Comparison of ENCODE assay signal across 9 mouse cellular contexts in genomic region chr17:33914969-33915391, GRCm38 (mm10). TPM values are rescaled to one million over a fixed set of nuclear protein-coding genes. Genes with fewer than 3 reads are reported as not detected.
DNase-seq lines count a peak whose midpoint lies in the region; ATAC-seq and TF ChIP-seq lines count a peak whose summit lies in the region.
"Had no signal": no experiment of that assay in that cellular context is flagged by ENCODE, and none has a peak within 500 bp of the region (broad histone marks: within the 10 kb centered on the region; RNA-seq: fewer than 3 reads in every experiment).

No protein-coding gene starts in this region.

- no peak for DNase-seq in heart, embryonic 10.5 days (ENCODE audit: low spot score)
- DNase-seq in heart, adult 8-10 months (ENCODE audit: low spot score): no peak
- DNase-seq in forebrain, embryonic 14.5 days (ENCODE audit: low spot score): no peak
- no peak for DNase-seq in liver, embryonic 14.5 days (ENCODE audit: low read depth in 3 of 3, low spot score in 3 of 3)
- DNase-seq in ovary, adult 18-20 months (ENCODE audit: low spot score): no peak
- DNase-seq in Muller cell, postnatal 12 days (ENCODE audit: inconsistent ontology term): no peak
- no peak for DNase-seq in lung, adult 18-20 months

- TF ChIP-seq CTCF in E14TG2a.4 (conservative IDR thresholded peaks at IDR 0.05; ENCODE audit: low read length): peak; percentile 36
- peak; percentile 65 for TF ChIP-seq CTCF in liver, embryonic 14.5 days (IDR thresholded peaks at IDR 0.05; ENCODE audit: low read depth)

- no peak for ATAC-seq in forebrain, embryonic 14.5 days
- no peak for ATAC-seq in liver, embryonic 14.5 days (ENCODE audit: insufficient read depth)

- WGBS in heart, embryonic 10.5 days: 73% methylated on average over 13 of the region's 13 CpGs
- 66% methylated on average over 13 of the region's 13 CpGs for WGBS in forebrain, embryonic 14.5 days
- WGBS in liver, embryonic 14.5 days (ENCODE audit: insufficient replicate concordance): 65% methylated on average over 13 of the region's 13 CpGs

- H3K27me3 ChIP-seq in heart, embryonic 10.5 days (ENCODE audit: insufficient read depth, poor library complexity, severe bottlenecking): no peaks in the 10 kb centered on the region
- no peaks in the 10 kb centered on the region for H3K27me3 ChIP-seq in E14TG2a.4 (ENCODE audit: insufficient read depth, low read length)
- no peaks in the 10 kb centered on the region for H3K27me3 ChIP-seq in forebrain, embryonic 14.5 days (replicated peaks; ENCODE audit: control insufficient read depth, insufficient read depth, low read length)
- no peaks in the 10 kb centered on the region for H3K27me3 ChIP-seq in liver, embryonic 14.5 days (ENCODE audit: control insufficient read depth, insufficient read depth, low read length)

- no peaks in the 10 kb centered on the region for H3K9me3 ChIP-seq in heart, embryonic 10.5 days
- no peaks in the 10 kb centered on the region for H3K9me3 ChIP-seq in E14TG2a.4 (ENCODE audit: low read length)
- H3K9me3 ChIP-seq in forebrain, embryonic 14.5 days (replicated peaks; ENCODE audit: control insufficient read depth, low read length): no peaks in the 10 kb centered on the region
- H3K9me3 ChIP-seq in liver, embryonic 14.5 days (ENCODE audit: control insufficient read depth, low read length): peaks cover 5% of the 10 kb centered on the region

- peak overlapping the region; percentile 81 for H3K4me3 ChIP-seq in heart, embryonic 10.5 days
- peak overlapping the region; percentile 80 for H3K4me3 ChIP-seq in E14TG2a.4 (replicated peaks; ENCODE audit: low read length)
- peak overlapping the region; percentile 55; the same call in 1 of the 2 replicates for H3K4me3 ChIP-seq in forebrain, embryonic 14.5 days (ENCODE audit: low read depth, low read length)
- H3K4me3 ChIP-seq in liver, embryonic 14.5 days (ENCODE audit: insufficient read depth in 1 of 2, low read depth in 2 of 2, low read length in 2 of 2): peak overlapping the region; percentile 1 to 71; a peak in 3 of 4 replicates

- H3K4me2 ChIP-seq in forebrain, embryonic 14.5 days (ENCODE audit: low read length): peak overlapping the region; percentile 63
- peak overlapping the region; percentile 75 for H3K4me2 ChIP-seq in liver, embryonic 14.5 days (ENCODE audit: low read depth)

- H3K4me1 ChIP-seq in heart, embryonic 10.5 days: peaks cover 59% of the 10 kb centered on the region
- peaks cover 87% of the 10 kb centered on the region for H3K4me1 ChIP-seq in E14TG2a.4 (replicated peaks; ENCODE audit: low read depth, low read length)
- H3K4me1 ChIP-seq in forebrain, embryonic 14.5 days (ENCODE audit: control insufficient read depth, insufficient read depth, low read length): peaks cover 24% of the 10 kb centered on the region
- peaks cover 15 to 16% of the 10 kb centered on the region in 2 experiments for H3K4me1 ChIP-seq in liver, embryonic 14.5 days (replicated peaks; ENCODE audit: control insufficient read depth in 2 of 2, insufficient read depth in 2 of 2, low read length in 1 of 2)

- no peak overlapping the region for H3K9ac ChIP-seq in forebrain, embryonic 14.5 days (ENCODE audit: low read length)
- H3K9ac ChIP-seq in liver, embryonic 14.5 days (replicated peaks): no peak overlapping the region; the same call in 1 of the 2 replicates

- TF ChIP-seq EP300 in liver, embryonic 14.5 days (IDR thresholded peaks at IDR 0.05; ENCODE audit: low read depth): no peak

- H3K36me3 ChIP-seq in heart, embryonic 10.5 days: peaks cover 67% of the 10 kb centered on the region
- H3K36me3 ChIP-seq in E14TG2a.4 (ENCODE audit: insufficient read depth, low read length): peaks cover 71% of the 10 kb centered on the region
- H3K36me3 ChIP-seq in forebrain, embryonic 14.5 days (ENCODE audit: control insufficient read depth, insufficient read depth, low read length): peaks cover 41% of the 10 kb centered on the region
- peaks cover 34% of the 10 kb centered on the region for H3K36me3 ChIP-seq in liver, embryonic 14.5 days (replicated peaks; ENCODE audit: control insufficient read depth, insufficient read depth, low read depth)

- peak overlapping the region; percentile 97; the same call in 1 of the 2 replicates for H3K27ac ChIP-seq in heart, embryonic 10.5 days
- no peak overlapping the region for H3K27ac ChIP-seq in forebrain, embryonic 14.5 days (ENCODE audit: low read depth, low read length)
- peak overlapping the region; percentile 71 for H3K27ac ChIP-seq in liver, embryonic 14.5 days

RNA-seq across cellular contexts. Expression of gene Tapbp, which starts 0.7 kb away (rescaled TPM):
- 13.9 and 20.5 TPM in 2 replicates for polyA plus RNA-seq in heart, embryonic 10.5 days (2016; fragmentation: Nextera tagmentation; extraction: Ambion mirVana)
- total RNA-seq in heart, adult 8-10 months (2022): 100 to 1,000 TPM in 2 of 4 experiments, 10 to 100 TPM in 2; 96.8 to 113 (median 105) TPM
- 14.1 and 17.7 TPM in 2 replicates for polyA plus RNA-seq in forebrain, embryonic 14.5 days (2014; fragmentation: Nextera tagmentation; extraction: Ambion mirVana)
- 10.4 and 10.6 TPM in 2 replicates for polyA plus RNA-seq in liver, embryonic 14.5 days (2012; rRNA removed)
- polyA plus RNA-seq in liver, embryonic 14.5 days (2014; fragmentation: Nextera tagmentation; extraction: Ambion mirVana): 24.0 and 28.7 TPM in 2 replicates

RNA-seq across cellular contexts. Expression of gene Zbtb22, which starts 0.7 kb away (rescaled TPM):
- polyA plus RNA-seq in heart, embryonic 10.5 days (2016; fragmentation: Nextera tagmentation; extraction: Ambion mirVana): 16.0 and 17.3 TPM in 2 replicates
- 10 to 100 TPM; 18.1 to 21.0 (median 19.3) TPM for total RNA-seq in heart, adult 8-10 months (2022)
- polyA plus RNA-seq in forebrain, embryonic 14.5 days (2014; fragmentation: Nextera tagmentation; extraction: Ambion mirVana): 12.3 and 12.6 TPM in 2 replicates
- 10.6 and 12.1 TPM in 2 replicates for polyA plus RNA-seq in liver, embryonic 14.5 days (2012; rRNA removed)
- 4.7 and 4.8 TPM in 2 replicates for polyA plus RNA-seq in liver, embryonic 14.5 days (2014; fragmentation: Nextera tagmentation; extraction: Ambion mirVana)

RNA-seq across cellular contexts. Expression of gene Daxx, which starts 5.8 kb away (rescaled TPM):
- 46.6 and 52.9 TPM in 2 replicates for polyA plus RNA-seq in heart, embryonic 10.5 days (2016; fragmentation: Nextera tagmentation; extraction: Ambion mirVana)
- total RNA-seq in heart, adult 8-10 months (2022): 10 to 100 TPM; 11.5 to 16.2 (median 13.7) TPM
- 43.3 and 48.0 TPM in 2 replicates for polyA plus RNA-seq in forebrain, embryonic 14.5 days (2014; fragmentation: Nextera tagmentation; extraction: Ambion mirVana)
- 11.1 and 14.7 TPM in 2 replicates for polyA plus RNA-seq in liver, embryonic 14.5 days (2012; rRNA removed)
- 14.8 and 15.3 TPM in 2 replicates for polyA plus RNA-seq in liver, embryonic 14.5 days (2014; fragmentation: Nextera tagmentation; extraction: Ambion mirVana)

RNA-seq across cellular contexts. Expression of gene Platr17, which starts 10.0 kb away (rescaled TPM):
- 0.28 and 0.73 TPM in 2 replicates for polyA plus RNA-seq in heart, embryonic 10.5 days (2016; fragmentation: Nextera tagmentation; extraction: Ambion mirVana)
- not detected for total RNA-seq in heart, adult 8-10 months (2022)
- 0.28 TPM in 1 of 2 replicates, not detected in the other for polyA plus RNA-seq in forebrain, embryonic 14.5 days (2014; fragmentation: Nextera tagmentation; extraction: Ambion mirVana)
- 0.36 and 0.44 TPM in 2 replicates for polyA plus RNA-seq in liver, embryonic 14.5 days (2012; rRNA removed)
- 0.20 and 0.29 TPM in 2 replicates for polyA plus RNA-seq in liver, embryonic 14.5 days (2014; fragmentation: Nextera tagmentation; extraction: Ambion mirVana)
- polyA plus RNA-seq: gonadal fat pad, adult 2 months had no signal

RNA-seq across cellular contexts. Expression of gene Rgl2, which starts 14.4 kb away (rescaled TPM):
- 37.1 and 44.2 TPM in 2 replicates for polyA plus RNA-seq in heart, embryonic 10.5 days (2016; fragmentation: Nextera tagmentation; extraction: Ambion mirVana)
- 10 to 100 TPM; 29.8 to 35.1 (median 34.1) TPM for total RNA-seq in heart, adult 8-10 months (2022)
- 27.2 and 36.0 TPM in 2 replicates for polyA plus RNA-seq in forebrain, embryonic 14.5 days (2014; fragmentation: Nextera tagmentation; extraction: Ambion mirVana)
- 17.0 and 19.6 TPM in 2 replicates for polyA plus RNA-seq in liver, embryonic 14.5 days (2012; rRNA removed)
- polyA plus RNA-seq in liver, embryonic 14.5 days (2014; fragmentation: Nextera tagmentation; extraction: Ambion mirVana): 4.9 and 5.9 TPM in 2 replicates
